Mouse (Mus musculus): ENCODE measurements around the gene Ism2.
"Not testable (repeated sequence)": the region's sequence is repeated elsewhere in the genome, so short reads cannot be mapped to it uniquely, and the experiment has no call there.

Gene Ism2

DNA sequence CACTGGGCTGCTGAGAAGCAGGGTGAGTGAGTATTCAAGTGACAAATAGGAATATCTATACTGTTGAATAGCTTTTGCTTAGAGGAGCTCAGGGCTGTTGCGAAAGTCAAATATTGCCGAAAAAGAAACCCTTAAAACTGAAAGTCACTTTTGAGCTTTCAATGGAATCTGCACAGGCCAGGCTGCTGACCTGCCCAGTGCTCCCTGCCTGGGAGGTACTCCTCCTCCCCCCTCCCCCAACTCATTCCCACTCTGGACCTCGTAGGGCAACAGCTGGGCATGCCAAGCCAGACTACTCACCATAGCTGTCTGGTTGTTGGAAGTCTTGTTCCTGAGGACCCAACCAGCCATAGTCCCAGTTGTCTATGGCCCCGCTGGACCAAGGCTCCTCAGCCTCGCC is 14.8 kb downstream of the Ism2 start:
- DNase-seq = no peak

DNA sequence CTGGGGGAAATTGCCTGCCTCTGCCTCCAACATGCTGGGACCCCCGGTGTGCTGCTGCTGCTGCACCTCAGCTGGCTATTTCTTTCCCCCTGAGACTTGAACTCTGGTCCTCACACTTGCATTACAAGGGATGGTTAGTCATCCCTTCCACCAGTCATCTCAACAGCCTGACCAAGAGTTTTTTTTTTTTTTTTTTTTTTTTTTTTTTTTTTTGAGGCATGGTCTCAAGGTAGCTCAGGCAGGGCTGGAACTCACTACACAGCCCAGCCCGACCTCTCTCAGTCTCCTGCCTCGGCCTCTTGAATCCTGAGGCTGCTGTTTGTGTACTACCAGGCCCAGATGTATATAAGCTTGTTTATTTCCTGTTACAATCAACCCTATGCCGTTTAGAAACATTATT is 15.2 kb downstream of the Ism2 start:
- no peak for DNase-seq

DNA sequence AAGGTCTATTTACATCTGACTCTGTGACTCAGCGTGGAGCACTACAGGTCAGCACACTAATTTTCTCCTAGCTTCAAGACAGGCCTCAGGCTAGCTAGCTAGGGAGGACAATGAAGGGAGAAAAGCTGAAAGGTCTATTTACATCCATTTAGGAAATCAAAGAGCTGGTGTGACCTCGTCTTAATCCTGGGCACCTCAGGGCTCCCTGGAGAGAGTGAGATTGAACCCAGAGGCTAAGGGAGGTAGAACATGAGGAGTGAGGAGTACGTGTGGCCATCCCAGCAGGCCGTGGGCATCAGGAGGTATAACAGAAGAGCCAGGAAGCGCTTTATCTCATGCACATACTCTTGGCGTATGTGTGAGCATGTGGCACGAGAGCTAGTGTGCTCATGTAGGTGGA is 15.8 kb downstream of the Ism2 start:
- no peak for DNase-seq

DNA sequence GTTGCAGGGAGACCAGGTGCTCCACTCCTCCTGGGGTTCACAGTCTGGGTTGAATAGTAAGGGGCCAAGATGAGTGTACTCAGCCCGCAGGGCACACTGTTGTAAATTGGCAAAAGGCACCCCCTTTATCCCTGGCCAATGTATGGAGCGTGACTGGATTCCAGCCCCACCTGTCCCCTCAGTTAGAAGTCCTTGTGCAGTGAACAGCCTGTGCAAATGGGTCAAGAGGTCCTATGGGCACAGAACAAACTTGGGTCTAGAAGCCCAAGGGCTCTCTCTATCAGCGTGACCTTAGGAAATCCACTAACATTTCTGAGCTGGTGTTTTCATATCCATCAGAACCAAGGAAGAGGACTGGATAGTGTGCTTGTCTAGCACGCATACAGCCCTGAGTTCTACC is 16.8 kb downstream of the Ism2 start:
- DNase-seq = no peak

DNA sequence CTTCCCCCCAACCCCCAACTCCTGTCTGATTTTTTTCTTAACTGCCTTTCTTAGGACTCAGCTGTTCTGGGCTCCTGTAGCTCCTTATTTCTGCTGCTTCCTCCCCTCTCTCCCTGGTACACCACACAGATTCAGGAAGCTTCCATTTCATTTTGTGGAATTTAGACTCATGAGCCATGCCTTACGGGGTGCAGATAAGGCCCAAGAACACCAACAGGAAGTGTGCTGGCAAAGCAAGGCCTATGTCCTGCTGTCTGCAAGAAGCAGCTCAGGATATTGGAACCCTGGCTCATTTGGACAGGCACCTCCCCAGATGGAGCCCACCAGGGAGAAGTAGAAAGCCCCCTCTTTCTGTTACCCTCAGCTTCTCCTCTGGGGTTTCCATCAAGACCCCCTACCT is 17.7 kb downstream of the Ism2 start:
- no peak for DNase-seq

DNA sequence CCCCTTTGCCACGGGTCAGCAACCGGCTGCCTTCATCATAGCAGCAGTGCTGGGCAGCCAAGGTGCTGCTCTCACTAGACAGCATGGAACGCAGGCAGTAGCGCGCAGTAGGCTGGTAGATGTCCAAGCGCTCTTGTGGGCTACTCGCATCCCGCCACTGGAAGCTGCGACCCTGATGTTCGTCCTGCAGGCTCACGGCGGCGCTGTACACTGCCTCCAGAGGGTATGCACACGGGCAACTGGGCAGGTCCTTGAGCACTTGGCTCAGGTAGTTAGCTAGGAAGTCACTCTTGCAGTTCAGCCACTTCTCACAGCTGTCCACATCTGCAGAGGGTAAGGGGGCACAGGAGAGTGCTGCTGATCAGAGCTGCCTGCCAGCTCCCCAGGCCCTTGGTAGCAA is 19.6 kb downstream of the Ism2 start:
- peak; percentile 12 for DNase-seq

DNA sequence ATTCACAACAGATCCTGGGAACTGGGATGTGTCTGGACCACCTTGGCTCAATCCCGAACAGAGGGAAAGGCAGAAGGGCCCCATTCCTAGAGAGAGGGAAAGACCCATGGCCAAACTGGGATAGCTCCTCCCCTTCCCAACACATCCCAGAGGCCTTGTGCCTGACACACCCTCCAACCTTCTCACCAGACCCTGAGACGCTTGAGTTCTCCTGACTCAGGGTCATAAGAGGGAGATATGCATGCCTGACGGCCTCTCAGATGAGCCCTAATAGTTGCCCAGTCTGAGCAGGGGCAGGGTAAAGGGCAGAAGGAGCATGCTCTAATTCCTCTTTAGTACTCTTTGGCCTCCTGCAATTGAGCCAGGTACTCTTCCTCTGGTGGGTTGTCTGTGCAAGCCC is 20.2 kb downstream of the Ism2 start:
- DNase-seq = no peak

DNA sequence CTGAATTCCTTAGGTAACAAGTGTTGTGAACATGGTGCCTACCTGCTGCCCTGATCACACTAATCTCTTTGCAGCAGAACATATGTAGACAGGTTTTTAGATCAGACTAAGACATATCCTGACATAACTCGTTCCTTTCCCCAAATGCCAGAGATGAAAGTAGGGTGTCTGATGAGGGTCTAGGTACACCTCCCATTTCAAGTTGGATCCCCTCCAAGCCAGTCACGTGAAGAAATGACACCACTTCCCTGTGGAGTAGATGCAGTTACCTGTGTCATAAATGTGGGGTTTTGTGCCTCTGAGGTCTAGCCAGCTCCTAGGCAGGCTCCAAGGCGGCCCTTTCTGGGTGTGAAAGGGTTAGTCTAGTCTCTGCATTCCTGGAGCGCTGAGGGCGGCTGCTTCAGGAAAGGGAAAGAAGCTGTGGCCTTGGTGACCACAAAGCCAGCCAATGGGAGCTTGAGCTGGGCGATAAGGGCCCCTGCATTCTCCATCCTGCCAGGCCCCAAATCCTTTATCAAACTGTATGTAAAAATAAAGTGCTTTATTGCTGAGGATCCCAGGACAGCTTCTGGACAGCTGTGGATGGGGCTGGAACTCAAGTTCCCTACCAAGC is 21.3 kb downstream of the Ism2 start:
- no peak for DNase-seq

DNA sequence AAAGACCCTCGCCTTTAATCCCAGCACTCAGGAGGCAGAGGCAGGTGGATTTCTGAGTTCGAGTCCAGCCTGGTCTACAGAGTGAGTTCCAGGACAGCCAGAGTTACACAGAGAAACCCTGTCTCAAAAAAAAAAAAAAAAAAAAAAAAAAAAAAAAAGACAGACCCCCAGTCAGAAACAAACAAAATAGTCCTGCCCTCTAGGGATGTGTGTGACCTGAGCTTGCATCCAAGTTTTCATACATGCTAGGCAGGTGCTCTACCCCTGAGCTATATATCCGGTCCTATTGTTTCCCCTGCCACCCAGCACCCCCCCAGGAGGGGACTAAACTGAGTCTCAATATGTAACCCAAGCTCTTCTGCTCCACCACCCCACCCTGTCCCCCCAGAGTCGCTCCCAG is 22.3 kb downstream of the Ism2 start:
- DNase-seq = not testable (repeated sequence)

DNA sequence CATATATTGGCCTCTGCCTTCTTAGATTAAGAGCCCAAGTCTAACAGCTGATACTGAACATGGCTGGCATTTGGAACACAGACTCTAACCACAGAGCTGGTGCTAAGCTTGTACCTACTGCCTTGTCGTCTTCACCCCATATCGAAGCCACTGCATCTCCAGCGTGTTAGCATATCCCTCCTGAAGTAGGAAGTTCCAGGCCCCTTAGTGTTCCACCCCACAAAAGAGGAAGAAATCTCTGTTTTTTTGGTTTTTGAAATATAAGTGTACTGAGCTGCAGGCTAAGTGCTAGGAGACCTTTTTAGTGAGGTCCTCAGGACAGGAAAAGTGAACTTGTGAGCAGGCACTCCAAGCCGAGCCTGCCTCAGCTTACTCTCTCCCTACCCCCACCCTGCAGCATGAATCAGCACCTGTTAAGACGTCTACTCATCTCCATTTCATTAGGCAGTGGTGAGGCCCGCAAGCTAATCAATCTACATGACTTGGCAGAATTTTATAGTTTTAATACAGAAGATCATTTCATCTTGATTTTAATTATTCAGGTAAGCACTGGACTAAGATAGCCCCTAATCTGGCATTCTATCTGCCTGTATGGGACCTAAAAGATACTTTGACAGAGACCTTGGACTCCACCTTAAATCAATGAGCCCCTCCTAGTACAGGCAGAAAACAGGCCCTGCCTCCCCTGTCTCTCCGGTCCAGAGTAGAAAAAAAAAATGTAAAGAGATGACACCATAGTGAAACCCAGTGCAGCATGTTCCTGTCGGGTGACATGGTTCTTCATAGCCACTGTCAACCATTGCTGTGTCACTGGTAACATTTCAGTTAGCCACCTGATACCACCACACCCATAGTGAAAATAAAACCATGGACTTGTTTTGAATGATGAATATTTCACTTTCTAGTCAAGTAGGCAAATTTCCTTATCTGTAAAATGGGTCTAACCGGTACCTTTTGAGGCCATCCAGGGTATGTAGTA is 24.4 kb downstream of the Ism2 start:
- DNase-seq = no peak

DNA sequence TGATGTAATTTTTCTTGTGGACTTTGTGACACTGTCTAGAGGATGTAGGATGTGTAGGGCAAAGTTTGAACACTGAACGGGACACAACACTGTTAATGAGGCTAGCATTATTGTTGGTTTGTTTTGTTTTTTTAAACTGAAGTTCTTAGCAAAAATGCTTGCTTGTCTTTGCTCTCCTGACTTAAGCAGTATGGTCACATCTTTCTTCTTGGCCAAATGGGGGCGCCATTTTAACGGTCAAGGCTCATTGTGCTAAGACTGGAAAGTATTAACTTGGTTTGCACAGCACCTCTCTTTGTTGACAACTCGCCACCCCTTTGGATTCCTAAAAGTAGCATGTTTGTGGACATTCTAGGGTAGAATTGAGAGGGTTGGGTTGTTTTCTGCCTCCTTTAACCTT is 31.8 kb downstream of the Ism2 start:
- DNase-seq = peak; percentile 32

DNA sequence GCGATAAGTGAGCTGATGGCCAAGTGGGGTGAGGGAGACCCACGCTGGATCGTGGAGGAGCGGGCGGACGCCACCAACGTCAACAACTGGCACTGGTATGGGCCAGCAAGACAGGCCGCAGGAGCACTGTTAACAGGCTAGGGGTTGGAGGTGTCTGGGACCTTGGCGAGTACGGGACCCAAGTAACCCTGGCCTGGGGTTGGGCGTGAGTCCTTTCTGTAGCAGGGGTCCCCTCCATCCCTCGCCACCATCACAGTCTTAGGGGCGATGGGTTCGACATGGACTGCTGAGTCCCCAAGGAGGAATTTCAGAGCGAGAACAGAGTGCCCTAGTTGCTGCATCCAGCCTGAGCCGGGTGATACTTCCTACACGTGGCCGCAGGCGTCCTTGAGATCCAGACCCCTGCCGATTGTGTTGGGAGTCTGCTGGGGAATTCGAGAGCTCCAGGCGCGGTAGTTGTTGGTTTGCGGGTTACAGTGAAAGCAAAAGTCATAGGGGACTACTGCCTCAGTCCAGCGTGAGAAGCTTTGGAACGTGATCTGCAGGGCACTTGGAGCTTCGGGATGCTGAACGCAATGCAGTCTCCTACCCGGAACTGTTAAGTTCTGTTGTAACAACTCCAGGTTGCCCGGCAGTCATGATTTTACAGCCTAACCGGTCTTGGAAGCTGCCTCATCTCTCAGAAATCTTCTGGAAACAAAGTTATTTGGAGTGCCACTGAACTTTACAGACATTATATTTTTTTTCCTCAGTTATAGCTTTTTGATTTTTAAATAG is 32.5 kb downstream of the Ism2 start:
- no peak for DNase-seq

DNA sequence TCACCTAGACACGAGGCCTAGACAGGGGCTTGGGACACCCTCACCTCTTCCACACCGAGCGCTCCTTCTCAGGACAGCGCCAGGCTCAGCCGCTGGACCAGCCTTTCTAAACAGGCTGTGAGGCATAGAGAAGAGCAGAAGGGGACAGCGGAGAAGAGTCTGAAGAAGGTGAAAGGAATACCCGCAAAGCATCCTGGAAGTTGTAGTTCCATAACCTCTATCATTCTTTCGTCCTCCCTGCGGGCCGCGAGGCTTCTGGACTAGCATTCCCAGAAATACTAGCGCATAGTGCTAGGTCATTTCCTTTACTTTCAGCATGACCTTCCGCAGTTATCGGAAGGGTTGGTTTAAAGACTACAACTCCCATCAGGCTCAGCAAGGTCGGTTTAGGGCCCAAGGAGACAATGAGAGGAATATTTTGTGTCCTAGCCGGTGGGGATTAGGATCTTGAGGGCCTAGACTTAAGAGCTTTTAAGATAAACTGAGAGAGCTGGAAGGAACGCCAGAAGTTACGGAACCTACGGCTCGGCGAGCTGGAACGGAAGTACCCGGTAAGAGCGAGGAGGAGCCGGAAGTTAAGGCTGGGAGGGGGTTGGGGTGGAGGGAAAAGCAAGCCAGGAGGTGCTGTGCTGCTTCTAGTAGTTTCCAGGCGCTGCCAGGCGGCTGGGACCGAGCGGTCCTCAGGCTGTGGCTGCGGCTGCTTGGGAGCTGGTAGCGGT is 33.2 kb downstream of the Ism2 start, which contains the start of the genes Vipas39 and Ahsa1:
Gene Vipas39, minus strand, starts transcription at position 149 of the 719 bp plus-strand sequence.
Gene Ahsa1, plus strand, starts transcription at position 372 of the 719 bp plus-strand sequence.
- DNase-seq = peak; percentile 94

DNA sequence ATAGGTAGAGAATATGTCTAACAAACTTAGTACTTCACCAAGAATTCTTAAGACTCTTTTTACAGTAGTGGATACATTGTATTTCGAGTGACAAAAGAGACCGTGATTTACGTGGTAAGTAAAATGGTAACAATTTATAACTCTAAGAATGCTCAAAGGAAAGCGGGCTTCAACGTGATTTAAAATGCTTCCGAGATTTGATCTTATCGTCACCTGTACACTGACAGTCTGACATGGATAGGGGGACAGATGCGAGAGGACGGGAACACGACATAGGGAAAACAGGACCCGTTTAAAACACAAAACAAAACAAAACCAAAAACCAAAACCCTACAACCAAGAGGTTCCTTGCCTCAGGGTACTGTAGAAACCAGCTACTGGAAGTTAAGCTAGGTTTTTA is 34.1 kb downstream of the Ism2 start:
- no peak for DNase-seq

DNA sequence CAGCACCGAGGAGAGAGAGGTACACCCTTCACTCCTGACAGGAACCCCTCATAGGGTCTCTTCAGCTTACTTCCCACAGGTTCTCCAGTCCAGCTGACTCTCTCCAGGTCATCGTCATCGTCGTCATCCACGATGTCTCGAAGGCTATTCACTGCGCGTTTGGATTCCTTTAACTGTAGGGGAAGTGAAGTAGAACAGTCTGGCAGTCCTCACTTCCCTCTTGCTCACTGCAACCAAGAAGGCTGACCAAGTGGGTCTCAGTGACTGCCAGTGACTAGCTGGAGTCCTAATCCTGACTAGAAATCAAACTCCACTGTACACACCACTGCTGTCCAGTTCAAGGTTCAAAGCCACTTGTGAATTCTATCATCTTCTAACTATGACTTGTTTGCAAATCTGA is 38.9 kb downstream of the Ism2 start:
- DNase-seq = no peak

DNA sequence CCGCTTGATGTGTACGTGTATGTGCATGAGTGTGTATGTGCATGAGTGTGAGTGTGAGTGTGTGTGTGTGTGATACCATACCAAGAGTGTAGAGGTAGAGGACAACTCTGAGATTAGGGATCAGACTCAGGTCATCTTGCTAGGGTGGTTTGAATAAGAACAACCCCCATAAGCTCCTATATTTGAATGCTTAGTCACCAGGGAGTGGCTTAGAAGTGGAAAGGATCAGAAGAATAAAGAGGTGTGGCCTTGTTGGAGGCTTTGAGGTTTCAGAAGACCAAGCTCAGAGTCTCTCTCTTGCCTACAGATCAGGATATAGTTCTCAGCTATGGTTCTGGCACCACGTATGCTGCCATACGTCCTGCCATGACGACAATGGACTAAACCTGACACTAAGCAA is 42.9 kb downstream of the Ism2 start:
- DNase-seq = no peak

DNA sequence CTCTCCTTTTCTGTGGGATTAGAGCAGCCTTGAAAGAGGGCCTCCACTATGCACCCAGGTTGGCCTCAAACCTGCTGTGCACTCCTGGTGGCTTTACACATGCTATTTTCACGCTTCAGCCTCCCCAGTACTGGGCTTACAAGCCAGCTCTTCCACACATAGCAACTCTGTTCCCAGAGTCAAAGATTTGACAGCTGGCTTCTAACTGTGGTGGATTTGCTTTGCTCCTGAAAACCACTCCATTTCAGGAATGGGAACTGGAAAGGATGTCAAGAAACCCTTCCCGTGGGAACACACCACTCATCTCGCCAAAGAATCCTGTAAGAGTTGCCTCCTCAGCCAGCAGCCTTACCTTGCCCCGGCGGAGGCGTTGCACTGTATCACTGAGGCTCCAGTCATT is 45.6 kb downstream of the Ism2 start:
- DNase-seq = no peak

DNA sequence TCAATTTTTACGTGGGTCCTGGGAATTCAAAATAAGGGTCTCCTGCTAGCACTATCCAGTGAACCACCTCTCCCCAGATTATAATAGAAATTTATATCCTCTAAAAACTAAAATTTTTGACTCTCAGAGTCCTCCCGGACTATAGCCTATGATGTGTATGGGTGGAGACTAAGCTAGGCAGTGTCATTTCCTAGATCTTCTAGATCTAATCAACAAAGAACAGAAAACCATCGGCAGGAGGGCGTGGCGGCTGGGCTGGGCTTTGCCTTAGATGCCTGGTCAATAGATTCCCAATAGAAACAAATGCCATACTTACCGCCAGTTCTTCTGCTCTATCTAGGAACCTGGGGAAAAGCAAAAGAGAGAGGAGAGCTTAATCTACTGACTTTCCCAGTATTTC is 49.3 kb downstream of the Ism2 start:
- DNase-seq = no peak

DNA sequence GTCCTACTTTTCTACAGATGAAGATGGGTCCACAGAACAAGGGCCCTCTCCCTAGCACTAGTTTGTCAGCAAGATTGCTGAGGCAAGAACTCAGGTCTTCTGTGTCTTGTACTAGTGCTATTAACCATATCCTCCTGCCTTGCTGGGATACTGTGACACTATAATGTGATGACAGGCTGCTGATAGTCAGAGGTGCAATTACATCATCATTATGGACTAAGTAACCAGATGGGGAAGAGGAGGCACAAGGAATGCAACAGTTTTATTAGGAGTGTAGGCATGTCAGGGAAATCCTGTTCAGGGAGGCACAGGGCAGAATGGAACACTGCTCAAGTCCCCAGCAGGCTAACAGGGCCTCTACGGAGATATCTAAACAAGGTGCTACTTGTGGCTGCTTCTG is 60.9 kb downstream of the Ism2 start, which contains the start of gene Noxred1:
Gene Noxred1, minus strand, starts transcription at position 101 of the 400 bp plus-strand sequence.
- DNase-seq = no peak

DNA sequence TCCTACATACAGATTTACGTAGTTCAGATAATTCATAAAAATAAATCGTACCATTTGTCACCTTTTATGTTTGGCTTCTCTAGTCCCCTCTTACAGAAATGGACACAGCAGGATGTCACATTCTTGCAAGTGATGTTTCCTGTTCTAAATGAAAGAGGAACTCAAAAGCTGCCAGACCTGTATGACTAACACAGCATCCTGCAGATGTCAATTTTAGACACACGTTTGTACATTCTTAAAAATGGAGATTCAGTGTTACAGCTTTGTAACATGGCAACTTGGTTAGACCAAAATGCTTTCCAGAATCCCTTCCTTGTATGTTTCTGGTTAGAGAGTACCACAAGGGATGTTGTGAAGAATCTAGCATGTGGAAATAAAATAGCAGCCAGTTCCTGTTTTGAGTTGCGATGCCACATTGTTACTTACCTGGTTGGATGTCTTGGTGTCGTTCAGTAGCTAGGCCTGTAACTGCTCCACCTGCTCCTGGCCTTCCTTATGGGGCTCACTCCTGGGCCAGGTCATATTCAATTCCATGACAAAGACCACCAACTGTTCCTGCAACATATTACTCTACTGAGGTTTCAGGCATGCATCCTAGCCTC is 62.5 kb downstream of the Ism2 start:
- no peak for DNase-seq

DNA sequence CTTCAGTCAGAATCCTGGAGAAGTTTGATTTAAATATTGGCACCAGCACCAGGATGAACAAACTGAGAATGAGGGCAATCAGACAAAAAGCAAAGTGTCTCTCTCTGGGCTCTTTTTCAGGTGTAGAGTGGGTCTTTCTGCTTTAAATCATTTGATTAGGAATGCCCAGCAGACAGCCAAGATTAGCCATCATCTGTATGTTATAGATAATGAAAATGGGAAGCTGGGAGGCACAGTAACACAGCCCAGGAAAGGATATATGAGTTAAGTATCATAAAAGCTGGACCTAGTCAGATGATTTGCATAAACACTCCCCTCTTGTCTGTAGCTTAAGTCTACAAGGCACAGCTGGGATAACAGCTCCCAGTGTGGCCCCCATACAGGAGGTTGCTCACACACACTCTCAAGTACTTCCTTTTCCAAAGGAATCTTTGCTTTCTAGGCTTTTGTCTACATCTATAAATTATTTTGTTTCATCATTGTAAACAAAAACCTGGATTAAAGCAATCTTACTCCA is 69.1 kb downstream of the Ism2 start:
- no peak for DNase-seq

DNA sequence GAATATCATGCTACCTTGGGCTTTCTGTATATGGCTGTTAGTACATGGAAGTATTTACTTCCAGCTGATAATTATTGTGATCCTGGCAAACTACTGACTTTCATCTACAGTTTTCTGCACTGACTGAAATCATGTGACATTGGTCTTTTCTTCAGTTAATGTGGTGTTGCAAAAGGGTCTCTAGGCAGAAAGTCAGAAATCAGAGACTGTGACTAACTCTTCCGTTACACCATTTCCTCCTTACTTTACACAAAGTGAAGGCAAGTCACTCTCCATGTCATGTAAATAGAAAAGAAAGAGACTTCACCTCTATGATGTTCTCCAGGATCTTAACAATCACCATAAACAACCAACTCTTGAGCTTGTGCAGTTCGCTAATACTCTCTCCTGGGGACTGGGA is 69.9 kb downstream of the Ism2 start:
- DNase-seq = no peak

All from kidney, postnatal 14 days (tissue).